Mouse (Mus musculus) embryonic facial prominence, embryonic 15.5 days (tissue): ENCODE results near the gene Plch2. TPM values are rescaled to one million over a fixed set of nuclear protein-coding genes. Genes with fewer than 3 reads are reported as not detected.

ENCODE experiments used
- ATAC-seq: fragments of 200-750 bp; cut with Nextera tagmentation; 2 replicates; pipeline ENCODE4 v1.8.0; 2017; ENCODE audit warnings: low read depth, moderate TSS enrichment; ENCODE audit not compliant: insufficient number of reproducible peaks, low FRiP score, low TSS enrichment
- H3K27ac ChIP-seq: fragments of 300-500 bp; sonication (generic); replicated peaks from 2 replicates; pipeline ENCODE4 v1.5.1; 2015; ENCODE audit warnings: mild to moderate bottlenecking, inconsistent platforms
- H3K27me3 ChIP-seq: fragments of 300-500 bp; sonication (generic); 2 replicates; pipeline ENCODE4 v1.6.1; 2015; ENCODE audit warnings: inconsistent platforms
- H3K36me3 ChIP-seq: fragments of 300-500 bp; sonication (generic); 2 replicates; pipeline ENCODE4 v1.6.1; 2015; ENCODE audit warnings: mild to moderate bottlenecking, inconsistent platforms
- H3K4me1 ChIP-seq: fragments of 300-500 bp; sonication (generic); 2 replicates; pipeline ENCODE4 v1.6.1; 2015; ENCODE audit warnings: inconsistent platforms
- H3K4me2 ChIP-seq: fragments of 300-500 bp; sonication (generic); replicated peaks from 2 replicates; pipeline ENCODE4 v1.6.1; 2015; ENCODE audit warnings: mild to moderate bottlenecking, inconsistent platforms
- H3K4me3 ChIP-seq: fragments of 300-500 bp; sonication (generic); replicated peaks from 2 replicates; pipeline ENCODE4 v1.5.1; 2015; ENCODE audit warnings: mild to moderate bottlenecking, inconsistent platforms
- H3K9ac ChIP-seq: fragments of 300-500 bp; sonication (generic); 2 replicates; pipeline ENCODE4 v1.6.1; 2015; ENCODE audit warnings: inconsistent platforms
- H3K9me3 ChIP-seq: fragments of 300-500 bp; sonication (generic); replicated peaks from 2 replicates; pipeline ENCODE4 v1.6.1; 2016; ENCODE audit warnings: inconsistent platforms
- WGBS: fragments of 180-500 bp; shearing (Covaris S2); methylation state at CpG from one replicate; pipeline ENCODE4 v1.1.7; 2015; 5-methylcytosine and 5-hydroxymethylcytosine counted together
- polyA plus RNA-seq: library from polyadenylated mRNA; unstranded; fragments of >200 nt; fragmentation: Nextera tagmentation; extraction: Ambion mirVana; gene quantifications from 2 replicates; pipeline ENCODE4 v1.2.1, GENCODE M21; 2015

Gene Plch2
- polyA plus RNA-seq, 1 experiment from 2014 or later: 22.4 TPM

DNA sequence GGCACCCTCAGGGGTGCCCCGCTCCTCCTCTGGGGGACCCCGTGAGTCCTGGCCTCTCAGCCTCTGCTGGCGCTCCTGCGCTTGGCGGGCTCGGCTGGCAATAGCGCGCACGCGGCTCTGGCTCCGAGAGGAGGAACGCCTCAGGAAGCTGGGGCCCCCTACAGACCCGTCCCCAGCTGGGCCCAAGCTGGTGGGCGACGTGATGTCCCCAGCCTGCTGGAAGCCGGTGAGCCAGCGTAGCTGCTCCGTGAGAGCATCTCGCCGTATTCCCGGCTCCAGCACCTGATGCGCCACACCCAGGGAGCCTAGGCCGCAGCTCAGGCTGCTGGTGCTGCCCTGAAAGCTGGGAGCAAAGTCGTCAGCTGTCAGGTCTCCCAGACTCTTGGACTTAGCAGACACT is 72.8 kb downstream of the Plch2 start:
- H3K36me3 ChIP-seq: peaks cover 24% of the 10 kb centered on the region
- peaks cover 11% of the 10 kb centered on the region; the same call in 1 of the 2 replicates for H3K27me3 ChIP-seq
- H3K27ac ChIP-seq: no peak overlapping the region
- no peak overlapping the region for H3K4me2 ChIP-seq
- H3K4me3 ChIP-seq: no peak overlapping the region
- peaks cover 16% of the 10 kb centered on the region for H3K4me1 ChIP-seq
- no peak overlapping the region for H3K9ac ChIP-seq
- 22% methylated on average over 24 of the region's 24 CpGs for WGBS
- ATAC-seq: no peak
- no peaks in the 10 kb centered on the region for H3K9me3 ChIP-seq

- H3K4me3 ChIP-seq: no peak overlapping the region
- no peak overlapping the region for H3K9ac ChIP-seq
- H3K4me2 ChIP-seq: no peak overlapping the region
- no peak overlapping the region for H3K27ac ChIP-seq
- peaks cover 11% of the 10 kb centered on the region; the same call in 1 of the 2 replicates for H3K27me3 ChIP-seq
- WGBS: 73% methylated on average over 19 of the region's 19 CpGs
- H3K36me3 ChIP-seq: peaks cover 37% of the 10 kb centered on the region
- ATAC-seq: no peak
- no peaks in the 10 kb centered on the region for H3K9me3 ChIP-seq
- peaks cover 16% of the 10 kb centered on the region for H3K4me1 ChIP-seq
Measured at GRCm38 (mm10) chr4:154982247-154983120, 74.1 kb downstream of the Plch2 start.

- ATAC-seq: no peak
- H3K9ac ChIP-seq: no peak overlapping the region
- peaks cover 16% of the 10 kb centered on the region for H3K4me1 ChIP-seq
- peaks cover 46% of the 10 kb centered on the region for H3K36me3 ChIP-seq
- peaks cover 11% of the 10 kb centered on the region; the same call in 1 of the 2 replicates for H3K27me3 ChIP-seq
- no peaks in the 10 kb centered on the region for H3K9me3 ChIP-seq
- no peak overlapping the region for H3K4me3 ChIP-seq
- 36% methylated on average over 7 of the region's 7 CpGs for WGBS
- no peak overlapping the region for H3K4me2 ChIP-seq
- no peak overlapping the region for H3K27ac ChIP-seq
Measured at GRCm38 (mm10) chr4:154981530-154981929, 75.1 kb downstream of the Plch2 start.

GRCm38 (mm10) chr4:154981076-154981475 is 75.5 kb downstream of the Plch2 start:
- H3K9ac ChIP-seq: no peak overlapping the region
- no peaks in the 10 kb centered on the region for H3K9me3 ChIP-seq
- H3K4me3 ChIP-seq: no peak overlapping the region
- H3K27me3 ChIP-seq: peaks cover 11% of the 10 kb centered on the region; the same call in 1 of the 2 replicates
- no peak overlapping the region for H3K27ac ChIP-seq
- no peak for ATAC-seq
- H3K36me3 ChIP-seq: peaks cover 51% of the 10 kb centered on the region
- 81% methylated on average over 6 of the region's 6 CpGs for WGBS
- H3K4me2 ChIP-seq: no peak overlapping the region
- peaks cover 13% of the 10 kb centered on the region for H3K4me1 ChIP-seq

DNA sequence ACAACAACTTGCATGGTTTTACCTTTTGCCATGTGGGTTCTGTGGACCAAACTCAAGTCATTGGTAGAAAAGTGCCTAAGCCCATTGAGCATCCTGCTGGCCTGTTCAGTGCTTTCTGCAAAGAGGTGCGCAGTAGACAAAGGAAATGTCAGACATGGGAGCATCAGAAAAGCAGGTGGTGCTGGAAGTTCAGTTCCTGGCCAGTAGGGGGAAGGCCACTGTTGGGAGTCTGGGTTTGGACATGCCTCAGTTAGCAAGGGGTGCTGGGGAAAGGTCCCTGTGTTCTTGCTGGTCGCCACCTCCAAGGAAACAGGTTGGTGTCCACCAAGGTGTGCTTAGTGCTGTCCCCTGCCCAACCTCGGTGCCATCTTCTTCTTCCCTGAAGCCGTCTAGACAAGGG is 76.5 kb downstream of the Plch2 start:
- no peaks in the 10 kb centered on the region for H3K9me3 ChIP-seq
- no peak for ATAC-seq
- H3K27ac ChIP-seq: no peak overlapping the region
- H3K4me1 ChIP-seq: peaks cover 7% of the 10 kb centered on the region
- WGBS: 86% methylated on average over 4 of the region's 4 CpGs
- H3K4me3 ChIP-seq: no peak overlapping the region
- no peak overlapping the region for H3K4me2 ChIP-seq
- H3K9ac ChIP-seq: no peak overlapping the region
- H3K36me3 ChIP-seq: peaks cover 60% of the 10 kb centered on the region
- H3K27me3 ChIP-seq: peaks cover 11% of the 10 kb centered on the region; the same call in 1 of the 2 replicates

DNA sequence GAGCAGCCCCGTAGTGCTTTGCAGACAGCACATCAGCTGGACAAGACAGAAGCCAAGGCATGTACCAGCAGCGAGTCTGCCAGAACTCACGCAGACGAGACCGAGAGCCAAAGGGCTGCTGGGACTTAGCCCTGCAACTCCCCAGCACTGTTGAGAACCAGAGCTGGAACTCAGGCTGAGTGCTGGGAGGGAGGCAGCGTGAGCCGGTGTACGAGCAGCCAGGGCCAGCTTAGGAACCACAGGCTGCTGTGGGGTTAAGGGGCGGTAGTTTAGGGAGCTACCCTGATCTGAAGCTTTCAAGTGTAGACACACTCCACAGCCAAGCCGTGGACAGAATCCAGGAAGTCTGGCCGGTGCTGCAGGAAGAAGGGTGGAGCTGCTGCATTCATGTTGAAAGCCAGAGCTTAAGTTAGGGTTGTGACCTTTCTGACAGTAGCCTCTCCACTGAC is 82.4 kb downstream of the Plch2 start:
- Histone ChIP-seq H3K27ac (no peak overlapping the region), H3K4me1 (no peaks in the 10 kb centered on the region), H3K36me3 (peaks cover 100% of the 10 kb centered on the region), H3K4me3 (no peak overlapping the region), H3K27me3 (no peaks in the 10 kb centered on the region), H3K9ac (no peak overlapping the region), H3K9me3 (no peaks in the 10 kb centered on the region), H3K4me2 (no peak overlapping the region)
- ATAC-seq: no peak
- WGBS: 83% methylated on average over 11 of the region's 11 CpGs

DNA sequence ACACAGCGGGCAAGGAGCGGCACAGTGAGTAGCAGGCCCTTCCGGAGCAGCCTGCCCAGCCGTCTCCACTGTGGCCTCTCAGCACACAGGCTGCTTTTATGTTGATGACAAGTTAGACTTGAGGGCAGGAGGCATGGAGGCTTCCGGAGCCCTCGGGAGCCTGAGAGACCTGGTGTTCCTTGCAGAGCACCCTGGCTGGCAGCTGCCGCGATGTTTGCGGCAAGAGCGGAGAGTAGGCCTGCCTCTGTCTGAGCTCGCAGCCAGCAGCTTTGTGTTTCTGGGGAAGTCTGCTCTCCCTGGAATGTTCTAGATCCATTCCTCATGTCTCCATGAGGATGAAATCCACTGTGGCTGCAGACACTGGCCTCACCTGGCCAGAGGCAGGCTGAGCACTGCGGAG is 84.0 kb downstream of the Plch2 start:
- no peak overlapping the region for H3K4me3 ChIP-seq
- no peak overlapping the region for H3K4me2 ChIP-seq
- no peak overlapping the region for H3K9ac ChIP-seq
- ATAC-seq: no peak
- no peak overlapping the region for H3K27ac ChIP-seq
- WGBS: 91% methylated on average over 12 of the region's 12 CpGs
- no peaks in the 10 kb centered on the region for H3K4me1 ChIP-seq
- H3K27me3 ChIP-seq: no peaks in the 10 kb centered on the region
- no peaks in the 10 kb centered on the region for H3K9me3 ChIP-seq
- H3K36me3 ChIP-seq: peaks cover 94% of the 10 kb centered on the region

GRCm38 (mm10) chr4:154967173-154967572 is 89.4 kb downstream of the Plch2 start:
- ATAC-seq: no peak

DNA sequence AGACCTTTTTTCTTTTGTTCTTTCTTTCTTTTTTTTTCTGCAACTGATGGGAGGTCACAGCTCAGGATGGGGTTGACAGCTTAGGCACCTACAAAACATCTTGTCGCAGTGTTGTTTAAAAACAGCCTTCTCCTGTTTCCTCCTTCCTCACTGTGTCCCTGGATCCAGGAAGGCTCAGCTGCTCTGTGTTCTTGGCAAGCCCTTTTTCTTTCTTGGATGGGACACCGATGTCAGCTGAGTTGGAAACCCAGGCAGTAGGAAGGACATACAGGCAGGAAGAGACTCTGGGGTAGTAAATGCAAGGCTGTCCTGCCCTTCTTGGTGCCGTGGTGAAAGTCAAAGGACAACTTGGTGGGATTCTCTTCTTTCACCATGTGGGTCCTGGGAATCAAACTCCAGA is 90.7 kb downstream of the Plch2 start:
- H3K4me3 ChIP-seq: peak overlapping the region; percentile 77; the same call in 1 of the 2 replicates
- no peak for ATAC-seq
- H3K4me2 ChIP-seq: peak overlapping the region; percentile 63; the same call in 1 of the 2 replicates
- H3K4me1 ChIP-seq: peaks cover 37% of the 10 kb centered on the region
- H3K36me3 ChIP-seq: peaks cover 27% of the 10 kb centered on the region
- 64% methylated on average over 3 of the region's 3 CpGs for WGBS
- no peak overlapping the region for H3K9ac ChIP-seq
- no peak overlapping the region for H3K27ac ChIP-seq
- H3K27me3 ChIP-seq: peaks cover 24% of the 10 kb centered on the region
- no peaks in the 10 kb centered on the region for H3K9me3 ChIP-seq

More at GRCm38 (mm10) chr4:154967173-154967572, 89.4 kb downstream of the Plch2 start:
- peaks cover 26% of the 10 kb centered on the region for H3K4me1 ChIP-seq
- peaks cover 11% of the 10 kb centered on the region for H3K27me3 ChIP-seq
- WGBS: 69% methylated on average over 5 of the region's 5 CpGs
- H3K4me3 ChIP-seq: no peak overlapping the region
- no peak overlapping the region for H3K27ac ChIP-seq
- no peaks in the 10 kb centered on the region for H3K9me3 ChIP-seq
- no peak overlapping the region for H3K4me2 ChIP-seq
- H3K36me3 ChIP-seq: peaks cover 40% of the 10 kb centered on the region
- H3K9ac ChIP-seq: no peak overlapping the region

- under 1% methylated on average over 36 of the region's 36 CpGs for WGBS
- Histone ChIP-seq H3K4me2 (peak overlapping the region; percentile 63), H3K27me3 (peaks cover 35% of the 10 kb centered on the region), H3K9ac (peak overlapping the region; percentile 77), H3K4me3 (peak overlapping the region; percentile 77), H3K27ac (peak overlapping the region; percentile 91), H3K9me3 (no peaks in the 10 kb centered on the region), H3K36me3 (peaks cover 15% of the 10 kb centered on the region), H3K4me1 (peaks cover 47% of the 10 kb centered on the region)
- ATAC-seq: no peak; the same call in 1 of the 2 replicates
Measured at GRCm38 (mm10) chr4:154964581-154965235, 91.9 kb downstream of the Plch2 start.

- Histone ChIP-seq H3K9ac (peak within 1 kb of the TSS; percentile 77), H3K4me2 (peak within 1 kb of the TSS; percentile 63), H3K27me3 (peaks cover 42% of the 10 kb centered on the region), H3K36me3 (peaks cover 9% of the 10 kb centered on the region), H3K4me1 (peaks cover 47% of the 10 kb centered on the region), H3K9me3 (no peaks in the 10 kb centered on the region), H3K27ac (peak within 1 kb of the TSS; percentile 91), H3K4me3 (peak within 1 kb of the TSS; percentile 77)
- WGBS: under 1% methylated on average over 55 of the region's 66 CpGs
- ATAC-seq: peak; percentile 95
Measured at GRCm38 (mm10) chr4:154963901-154964580, 92.5 kb downstream of the Plch2 start, which contains the start of gene Pank4. Pank4 (plus strand) TSS chr4:154964123.
